Mouse (Mus musculus) stomach, embryonic 15.5 days (tissue): Measurements from ENCODE around the gene Egfl6. TPM values are rescaled to one million over a fixed set of nuclear protein-coding genes. Genes with fewer than 3 reads are reported as not detected.

Experiments used
- ATAC-seq: fragments of 200-750 bp; cut with Nextera tagmentation; 2 replicates; pipeline ENCODE4 v1.8.0; 2017; ENCODE audit warnings: low read depth, moderate number of reproducible peaks, moderate TSS enrichment; ENCODE audit not compliant: insufficient read depth, low FRiP score
- H3K27ac ChIP-seq: fragments of 300-500 bp; sonication (generic); 2 replicates; pipeline ENCODE4 v1.5.1; 2015; ENCODE audit warnings: mild to moderate bottlenecking, inconsistent platforms
- H3K27me3 ChIP-seq: fragments of 300-500 bp; sonication (generic); replicated peaks from 2 replicates; pipeline ENCODE4 v1.6.1; 2015; ENCODE audit warnings: inconsistent platforms
- H3K36me3 ChIP-seq: fragments of 300-500 bp; sonication (generic); 2 replicates; pipeline ENCODE4 v1.6.1; 2015; ENCODE audit warnings: inconsistent platforms
- H3K4me1 ChIP-seq: fragments of 300-500 bp; sonication (generic); 2 replicates; pipeline ENCODE4 v1.6.1; 2015; ENCODE audit warnings: inconsistent platforms
- H3K4me2 ChIP-seq: fragments of 300-500 bp; sonication (generic); 2 replicates; pipeline ENCODE4 v1.6.1; 2015; ENCODE audit warnings: mild to moderate bottlenecking, inconsistent platforms
- H3K4me3 ChIP-seq: fragments of 300-500 bp; sonication (generic); replicated peaks from 2 replicates; pipeline ENCODE4 v1.5.1; 2015; ENCODE audit warnings: inconsistent platforms
- H3K9ac ChIP-seq: fragments of 300-500 bp; sonication (generic); 2 replicates; pipeline ENCODE4 v1.6.1; 2015; ENCODE audit warnings: inconsistent platforms
- H3K9me3 ChIP-seq: fragments of 300-500 bp; sonication (generic); 2 replicates; pipeline ENCODE4 v1.6.1; 2016; ENCODE audit warnings: inconsistent platforms
- WGBS: fragments of 180-500 bp; shearing (Covaris S2); methylation state at CpG from one replicate; pipeline ENCODE4 v1.1.7; 2015; 5-methylcytosine and 5-hydroxymethylcytosine counted together
- polyA plus RNA-seq: library from polyadenylated mRNA; unstranded; fragments of >200 nt; fragmentation: Nextera tagmentation; extraction: Ambion mirVana; gene quantifications from 2 replicates; pipeline ENCODE4 v1.2.1, GENCODE M21; 2015

Gene Egfl6
- polyA plus RNA-seq = 12.7 and 14.9 TPM in 2 replicates

DNA sequence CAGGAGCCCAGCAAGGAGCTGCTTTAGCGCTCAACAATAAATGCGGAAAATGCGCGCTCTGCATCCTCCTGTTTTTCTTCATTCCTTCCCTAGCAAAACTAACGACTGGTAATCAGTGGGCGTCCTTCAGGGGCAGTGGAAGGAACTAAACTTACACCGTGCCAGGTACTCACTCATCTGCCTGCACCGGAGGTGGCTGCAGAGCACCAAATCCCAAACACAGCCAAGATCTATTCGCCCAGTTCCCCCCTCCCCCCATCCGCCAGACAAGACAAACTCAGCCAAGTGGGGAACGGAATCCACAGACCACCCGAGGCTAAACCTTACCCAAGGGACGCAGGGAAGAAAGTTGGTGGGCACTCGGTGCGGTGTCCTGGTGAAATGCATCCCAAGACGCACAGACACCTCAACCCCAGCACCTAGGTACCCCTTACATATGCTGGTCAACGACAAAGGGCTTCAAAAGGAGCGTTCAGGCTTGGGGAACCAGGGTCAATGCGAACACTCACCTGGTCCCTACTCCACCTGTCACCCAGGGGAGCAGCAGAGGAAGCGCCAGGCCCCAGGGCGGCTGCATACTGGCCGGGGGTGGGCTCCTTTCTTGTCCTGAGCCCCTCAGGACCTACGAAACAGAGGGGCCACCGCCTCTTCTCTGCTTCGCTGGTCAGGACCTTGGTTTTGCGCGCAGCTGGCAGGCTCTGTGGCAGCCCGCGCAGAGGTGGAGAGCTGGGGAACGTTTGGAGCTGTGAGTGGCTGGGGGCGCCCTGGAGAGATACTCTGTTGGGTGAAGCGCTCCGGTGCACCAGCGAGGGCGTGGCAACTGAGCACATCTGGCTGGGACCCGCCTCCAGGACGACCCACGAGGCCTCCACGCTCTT, at the start of gene Egfl6:
Gene Egfl6 (minus strand): TSS at position 774 of the 878 bp plus-strand sequence.
- H3K36me3 ChIP-seq = no peaks in the 10 kb centered on the region
- 17% methylated on average over 39 of the region's 39 CpGs for WGBS
- no peaks in the 10 kb centered on the region for H3K27me3 ChIP-seq
- ATAC-seq = no peak
- peak within 1 kb of the TSS; percentile 59 for H3K4me2 ChIP-seq
- H3K9ac ChIP-seq = no peak within 1 kb of the TSS
- H3K9me3 ChIP-seq = no peaks in the 10 kb centered on the region
- no peak within 1 kb of the TSS for H3K27ac ChIP-seq
- H3K4me3 ChIP-seq = peak within 1 kb of the TSS; percentile 35
- H3K4me1 ChIP-seq = no peaks in the 10 kb centered on the region

DNA sequence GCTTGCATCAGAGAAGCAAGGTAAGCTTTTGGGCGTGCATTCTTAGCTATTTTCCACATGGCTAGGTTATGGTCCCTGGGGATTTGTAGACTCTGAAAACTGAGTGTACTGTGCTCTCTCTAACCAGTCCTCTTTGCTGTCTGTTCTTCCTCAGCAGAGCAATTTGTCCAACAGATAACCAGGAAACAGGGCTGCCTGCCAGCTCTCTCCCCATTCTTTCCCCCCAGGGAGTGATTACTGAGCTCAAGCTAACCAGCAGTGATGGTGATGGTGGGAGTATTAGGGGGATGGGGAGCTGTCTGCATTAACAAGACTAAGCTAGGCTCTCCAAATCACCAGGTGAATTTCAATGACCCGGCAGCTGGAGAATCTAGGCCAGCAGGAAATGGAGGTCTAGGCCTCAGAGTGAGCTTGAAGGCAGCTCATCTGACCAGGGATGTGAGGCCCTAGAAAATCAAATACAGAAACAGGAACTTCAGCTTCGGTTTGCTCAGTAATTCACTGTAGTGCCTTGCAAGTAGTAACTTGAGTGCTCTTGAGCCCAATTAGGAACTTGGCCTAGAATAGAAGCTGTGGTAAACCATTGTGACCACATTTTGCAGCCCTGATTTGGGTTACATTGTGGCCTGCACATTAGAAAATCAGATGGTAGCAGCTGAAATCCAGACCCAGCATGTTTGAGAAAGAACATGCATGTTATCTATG, 41.5 kb upstream of the Egfl6 start:
- Histone ChIP-seq H3K4me1 (no peaks in the 10 kb centered on the region), H3K4me2 (no peak overlapping the region), H3K36me3 (no peaks in the 10 kb centered on the region), H3K9ac (no peak overlapping the region), H3K27me3 (no peaks in the 10 kb centered on the region), H3K27ac (no peak overlapping the region), H3K9me3 (no peaks in the 10 kb centered on the region), H3K4me3 (no peak overlapping the region)
- 48% methylated on average over 3 of the region's 3 CpGs for WGBS
- ATAC-seq = no peak

DNA sequence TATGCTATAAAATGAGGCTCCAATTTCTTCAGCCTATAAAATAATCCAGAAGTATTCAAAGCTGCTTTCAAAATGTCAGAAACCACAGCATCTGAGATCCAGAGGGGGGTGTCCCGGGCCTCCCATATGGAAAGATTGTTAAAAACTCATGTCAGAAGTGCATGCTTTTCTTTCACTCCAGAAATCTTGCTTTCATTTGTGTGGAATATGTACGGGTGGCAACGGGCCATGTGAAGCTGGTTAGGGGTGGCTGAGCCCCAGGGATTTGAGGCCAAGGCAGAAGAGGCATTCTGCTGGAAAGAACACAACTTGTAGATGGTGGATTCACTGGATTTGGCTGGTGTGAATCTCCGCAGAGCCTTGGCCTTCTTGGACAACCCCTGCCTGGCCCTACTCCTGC, 40.7 kb upstream of the Egfl6 start:
- no peak overlapping the region for H3K27ac ChIP-seq
- H3K4me1 ChIP-seq = no peaks in the 10 kb centered on the region
- no peaks in the 10 kb centered on the region for H3K36me3 ChIP-seq
- no peak overlapping the region for H3K4me2 ChIP-seq
- no peak for ATAC-seq
- H3K4me3 ChIP-seq = no peak overlapping the region
- no peaks in the 10 kb centered on the region for H3K27me3 ChIP-seq
- H3K9ac ChIP-seq = no peak overlapping the region
- WGBS = 69% methylated on average over 4 of the region's 4 CpGs
- no peaks in the 10 kb centered on the region for H3K9me3 ChIP-seq

DNA sequence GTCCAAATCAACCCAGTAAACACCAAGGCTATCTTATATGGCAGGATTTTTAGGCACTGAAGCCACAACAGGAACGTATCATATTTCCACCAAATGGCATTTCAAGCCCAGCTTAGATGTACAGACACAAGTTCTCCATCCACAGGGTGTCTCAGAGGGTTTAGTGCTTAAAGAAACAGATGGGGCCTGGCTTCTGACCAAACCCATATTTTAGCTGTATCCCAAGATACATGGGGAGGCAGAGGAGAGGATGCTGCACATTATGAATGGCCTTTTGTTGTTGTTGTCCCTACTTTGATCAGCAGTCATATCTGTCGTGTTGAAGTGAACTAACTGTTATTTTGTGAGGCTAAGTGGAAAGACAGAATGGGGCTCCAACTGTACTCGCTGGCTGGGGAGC, 37.7 kb upstream of the Egfl6 start:
- H3K4me1 ChIP-seq = no peaks in the 10 kb centered on the region
- H3K27ac ChIP-seq = no peak overlapping the region
- H3K9me3 ChIP-seq = no peaks in the 10 kb centered on the region
- no peaks in the 10 kb centered on the region for H3K27me3 ChIP-seq
- WGBS = 67% methylated on average over 3 of the region's 3 CpGs
- no peaks in the 10 kb centered on the region for H3K36me3 ChIP-seq
- no peak overlapping the region for H3K4me3 ChIP-seq
- no peak overlapping the region for H3K4me2 ChIP-seq
- no peak overlapping the region for H3K9ac ChIP-seq
- ATAC-seq = no peak

DNA sequence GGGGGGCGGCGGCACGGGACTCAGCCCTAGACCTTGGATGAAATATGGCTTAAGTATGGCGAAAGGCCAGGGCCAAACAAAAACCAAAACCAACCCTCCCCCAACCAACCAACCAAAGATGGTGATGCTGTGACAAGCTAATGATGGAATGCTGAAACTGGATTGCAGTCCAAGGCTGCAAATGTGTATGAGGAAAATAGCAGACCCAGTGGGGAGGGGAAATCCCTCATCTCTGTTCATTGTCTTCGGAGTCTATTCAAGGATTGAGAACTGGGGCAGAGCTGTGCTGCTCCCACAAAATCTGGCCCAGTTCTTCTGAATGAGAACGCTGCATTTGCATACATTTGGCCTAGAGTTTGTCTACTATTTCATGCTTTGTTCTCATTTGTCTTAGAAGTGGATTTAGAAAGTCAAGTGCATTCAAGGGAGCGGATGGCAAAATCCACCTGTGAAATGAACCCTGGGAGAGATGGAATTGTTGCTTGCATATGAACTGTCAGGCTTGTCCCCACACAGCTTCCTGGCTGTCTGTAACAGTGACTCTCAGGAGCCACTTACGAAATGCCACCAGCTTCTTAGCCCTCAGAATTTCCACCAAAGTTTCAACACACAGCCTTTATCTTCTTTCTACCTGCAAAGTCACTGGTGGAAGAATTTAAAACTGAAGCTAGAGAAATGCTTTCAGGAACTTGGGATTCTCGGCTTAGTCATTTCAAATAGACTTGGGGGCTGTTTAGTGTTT, 36.2 kb upstream of the Egfl6 start:
- ATAC-seq = no peak

DNA sequence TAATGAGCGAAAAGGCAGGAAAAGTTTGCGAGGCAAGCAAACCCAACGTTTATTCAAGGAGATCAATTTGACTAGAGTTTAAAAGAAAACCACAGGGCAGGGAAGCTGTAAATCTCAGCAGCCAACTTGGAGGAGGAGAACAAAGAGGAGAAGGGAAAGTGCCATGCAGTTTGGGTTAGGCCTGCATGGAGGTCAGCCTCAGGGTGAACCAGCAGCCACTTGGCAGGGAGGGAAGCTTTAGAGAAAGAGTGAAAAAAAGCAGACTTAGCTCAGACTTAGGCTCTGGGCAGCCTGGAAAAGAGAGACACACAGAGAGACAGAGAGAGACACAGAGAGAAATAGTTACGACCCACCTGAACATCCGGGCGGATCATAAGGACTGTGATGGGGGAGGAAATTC, 35.4 kb upstream of the Egfl6 start:
- Histone ChIP-seq H3K9ac (no peak overlapping the region), H3K36me3 (no peaks in the 10 kb centered on the region), H3K27me3 (no peaks in the 10 kb centered on the region), H3K27ac (no peak overlapping the region; the same call in 1 of the 2 replicates), H3K4me3 (no peak overlapping the region), H3K4me1 (no peaks in the 10 kb centered on the region), H3K4me2 (0 out of 2 replicates have a peak overlapping the region, but pooled peaks have one; percentile 13), H3K9me3 (no peaks in the 10 kb centered on the region)
- ATAC-seq = no peak
- WGBS = 47% methylated on average over 6 of the region's 6 CpGs

More for the DNA sequence above, 36.2 kb upstream of the Egfl6 start:
- WGBS = 51% methylated on average over 9 of the region's 9 CpGs
- Histone ChIP-seq H3K27ac (no peak overlapping the region), H3K9ac (no peak overlapping the region), H3K9me3 (no peaks in the 10 kb centered on the region), H3K4me2 (no peak overlapping the region), H3K36me3 (no peaks in the 10 kb centered on the region), H3K4me3 (no peak overlapping the region), H3K4me1 (no peaks in the 10 kb centered on the region), H3K27me3 (no peaks in the 10 kb centered on the region)

DNA sequence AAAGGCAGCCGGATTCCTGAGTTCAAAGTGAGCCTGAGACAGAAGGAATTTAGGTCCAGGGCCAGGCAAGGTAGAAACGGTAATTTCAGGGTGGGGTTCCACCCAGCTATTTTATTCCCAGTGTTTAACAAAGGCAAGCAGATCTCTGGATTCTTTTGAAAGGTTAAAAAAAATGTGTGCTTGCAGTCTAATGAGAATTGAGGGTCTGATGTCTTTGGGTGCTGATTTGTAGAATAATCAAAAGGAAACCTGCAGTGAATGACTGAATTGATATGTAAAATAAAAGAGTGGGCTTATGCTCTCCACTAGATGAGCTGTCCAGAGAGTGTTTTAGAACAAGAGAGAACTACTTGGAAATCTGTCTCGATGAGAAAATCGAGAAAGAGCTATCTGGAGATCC, 33.6 kb upstream of the Egfl6 start:
- Histone ChIP-seq H3K9me3 (no peaks in the 10 kb centered on the region), H3K27me3 (no peaks in the 10 kb centered on the region), H3K4me1 (no peaks in the 10 kb centered on the region), H3K4me3 (no peak overlapping the region), H3K4me2 (no peak overlapping the region), H3K27ac (no peak overlapping the region), H3K9ac (no peak overlapping the region), H3K36me3 (no peaks in the 10 kb centered on the region)
- WGBS = 71% methylated on average over 4 of the region's 4 CpGs
- ATAC-seq = no peak

DNA sequence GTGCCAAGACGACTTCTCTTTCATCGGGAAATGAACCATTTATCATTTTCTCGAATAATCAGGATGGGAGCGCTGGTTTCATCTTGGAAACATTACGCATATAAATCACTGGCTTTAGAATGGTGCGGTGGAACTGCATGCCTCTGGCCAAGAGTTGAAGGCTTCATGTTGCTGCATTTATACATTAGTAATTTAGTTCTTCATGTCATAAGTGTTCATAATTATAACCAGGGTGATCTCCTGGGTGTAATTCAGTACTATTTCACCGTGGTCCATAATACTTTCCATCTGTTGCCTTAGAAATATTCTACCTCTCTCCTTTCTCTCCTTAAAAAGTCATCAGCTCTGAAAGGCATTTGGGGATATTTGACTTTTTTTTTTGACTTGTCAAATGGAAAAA, 29.7 kb upstream of the Egfl6 start:
- Histone ChIP-seq H3K27ac (no peak overlapping the region), H3K9ac (no peak overlapping the region), H3K4me1 (no peaks in the 10 kb centered on the region), H3K4me3 (no peak overlapping the region), H3K27me3 (no peaks in the 10 kb centered on the region), H3K4me2 (no peak overlapping the region), H3K9me3 (no peaks in the 10 kb centered on the region), H3K36me3 (no peaks in the 10 kb centered on the region)
- ATAC-seq = no peak
- WGBS = 65% methylated on average over 7 of the region's 7 CpGs

DNA sequence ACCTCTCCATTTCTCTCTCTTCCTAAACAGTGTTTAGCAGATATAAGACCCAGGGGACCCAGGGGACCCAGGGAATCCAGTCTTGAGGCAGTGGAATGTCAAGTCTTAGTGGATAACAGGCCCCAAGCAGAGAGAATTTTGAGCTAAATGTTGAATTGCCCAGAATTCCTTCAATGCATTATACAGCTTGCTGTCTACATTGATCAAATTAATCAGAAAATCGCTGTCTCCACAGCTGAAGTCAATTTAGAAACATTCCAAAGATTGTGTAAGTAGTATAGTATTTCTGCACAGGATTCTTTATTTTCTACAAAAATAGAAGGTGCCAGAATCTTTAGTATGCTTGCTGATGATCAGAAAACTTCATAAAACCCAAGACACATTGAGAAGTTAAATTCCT, 9.4 kb downstream of the Egfl6 start:
- WGBS = 64% methylated on average over 1 of the region's 1 CpGs
- H3K27ac ChIP-seq = no peak overlapping the region
- ATAC-seq = no peak
- no peak overlapping the region for H3K9ac ChIP-seq
- no peak overlapping the region for H3K4me2 ChIP-seq
- no peaks in the 10 kb centered on the region for H3K9me3 ChIP-seq
- H3K4me1 ChIP-seq = no peaks in the 10 kb centered on the region
- no peaks in the 10 kb centered on the region for H3K36me3 ChIP-seq
- no peak overlapping the region for H3K4me3 ChIP-seq
- H3K27me3 ChIP-seq = no peaks in the 10 kb centered on the region

DNA sequence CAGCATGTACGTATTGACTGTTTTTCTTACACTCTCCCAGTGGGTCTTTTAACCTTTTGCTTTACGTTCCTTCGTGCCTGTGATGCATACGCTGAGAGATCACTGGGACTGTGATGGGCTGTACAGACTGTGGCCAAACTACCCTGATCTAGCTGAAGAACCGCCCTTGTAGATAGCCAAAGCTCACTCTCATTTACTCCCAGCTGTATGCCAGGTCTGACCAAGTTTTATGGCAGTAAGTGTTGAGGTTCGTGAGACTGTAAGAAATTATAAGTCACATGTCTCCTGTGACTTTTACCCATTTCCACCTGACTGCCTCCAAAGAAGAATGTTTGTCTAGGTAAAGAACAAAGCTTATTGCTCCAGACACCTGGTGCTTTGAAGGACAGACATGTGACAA, 19.5 kb downstream of the Egfl6 start:
- H3K4me1 ChIP-seq = no peaks in the 10 kb centered on the region
- H3K27me3 ChIP-seq = no peaks in the 10 kb centered on the region
- WGBS = 86% methylated on average over 6 of the region's 6 CpGs
- no peak overlapping the region for H3K4me3 ChIP-seq
- no peak for ATAC-seq
- no peak overlapping the region for H3K4me2 ChIP-seq
- H3K27ac ChIP-seq = no peak overlapping the region
- H3K9me3 ChIP-seq = no peaks in the 10 kb centered on the region
- H3K36me3 ChIP-seq = no peaks in the 10 kb centered on the region
- H3K9ac ChIP-seq = no peak overlapping the region

DNA sequence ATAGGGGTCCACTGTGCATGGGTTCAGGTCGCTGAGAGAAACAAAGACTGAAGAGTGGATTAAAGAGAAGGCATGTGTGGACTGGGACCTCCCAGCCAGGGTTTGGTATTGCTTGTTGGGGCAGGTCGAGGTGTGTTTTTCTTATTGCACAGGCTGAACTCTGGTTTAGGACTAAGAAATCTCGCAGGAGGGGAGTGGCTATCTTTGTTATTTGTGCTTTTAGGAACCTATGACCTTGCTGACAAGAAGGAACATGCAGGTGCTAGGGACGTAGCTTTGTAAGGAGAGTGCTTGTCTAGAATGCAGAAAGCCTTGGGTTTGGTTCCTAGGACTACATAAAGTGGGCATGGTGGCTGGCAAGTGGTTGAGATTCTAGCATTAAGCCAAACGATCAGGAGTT, 20.1 kb downstream of the Egfl6 start:
- no peaks in the 10 kb centered on the region for H3K36me3 ChIP-seq
- no peaks in the 10 kb centered on the region for H3K9me3 ChIP-seq
- ATAC-seq = no peak; the same call in 1 of the 2 replicates
- no peak overlapping the region for H3K9ac ChIP-seq
- no peaks in the 10 kb centered on the region for H3K27me3 ChIP-seq
- H3K4me1 ChIP-seq = no peaks in the 10 kb centered on the region
- H3K4me2 ChIP-seq = no peak overlapping the region
- 56% methylated on average over 5 of the region's 5 CpGs for WGBS
- no peak overlapping the region for H3K4me3 ChIP-seq
- no peak overlapping the region for H3K27ac ChIP-seq

DNA sequence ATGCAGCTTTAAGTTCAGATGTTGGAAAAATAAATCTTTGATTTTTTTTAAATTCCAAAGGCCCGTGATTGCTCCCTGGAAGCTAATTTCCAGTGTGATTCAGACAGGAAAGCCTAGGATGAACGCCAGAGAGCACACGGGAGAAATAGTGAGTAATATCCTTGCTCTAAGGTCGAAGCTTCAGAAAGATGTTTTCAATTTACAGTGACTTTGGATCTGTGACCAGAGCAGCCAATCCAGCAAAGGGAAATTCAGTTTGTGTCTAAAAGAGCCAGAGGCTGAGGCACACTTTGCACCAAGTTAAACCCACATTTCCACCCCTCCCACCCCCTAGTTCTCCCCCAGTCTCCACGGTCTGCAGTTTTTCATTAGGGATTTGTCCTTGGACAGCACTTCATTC, 20.6 kb downstream of the Egfl6 start:
- no peak overlapping the region for H3K4me3 ChIP-seq
- H3K27ac ChIP-seq = no peak overlapping the region
- no peaks in the 10 kb centered on the region for H3K4me1 ChIP-seq
- no peak overlapping the region for H3K9ac ChIP-seq
- H3K9me3 ChIP-seq = no peaks in the 10 kb centered on the region
- H3K27me3 ChIP-seq = no peaks in the 10 kb centered on the region
- WGBS = 63% methylated on average over 5 of the region's 5 CpGs
- no peak overlapping the region for H3K4me2 ChIP-seq
- ATAC-seq = no peak
- no peaks in the 10 kb centered on the region for H3K36me3 ChIP-seq
